Comparison of ENCODE assay signal across 8 mouse cellular contexts in genomic region chr19:47836701-47837526, GRCm38 (mm10). TPM values are rescaled to one million over a fixed set of nuclear protein-coding genes. Genes with fewer than 3 reads are reported as not detected.
DNase-seq lines count a peak whose midpoint lies in the region; ATAC-seq lines count a peak whose summit lies in the region.

No protein-coding gene starts in this region.

- H3K27ac ChIP-seq in hindbrain, embryonic 15.5 days (replicated peaks) = no peak overlapping the region

- 4% methylated on average over 49 of the region's 49 CpGs for WGBS in hindbrain, embryonic 15.5 days

- ATAC-seq in hindbrain, embryonic 15.5 days (ENCODE audit: low FRiP score, low read depth) = peak; percentile 97

- peak overlapping the region; percentile 91 for H3K4me2 ChIP-seq in hindbrain, embryonic 15.5 days

- no peaks in the 10 kb centered on the region for H3K9me3 ChIP-seq in hindbrain, embryonic 15.5 days
- peaks cover 4% of the 10 kb centered on the region for H3K9me3 ChIP-seq in megakaryocyte, embryonic 14.5 days

- DNase-seq in T-cell, adult 2 months (ENCODE audit: low spot score) = peak; percentile 67
- peak; percentile 86 to 87 for DNase-seq in cerebellum, postnatal 10 days
- peak; percentile 27 to 34 for DNase-seq in frontal cortex, postnatal 25 days (ENCODE audit: low spot score in 2 of 2)
- peak; percentile 53 to 58 for DNase-seq in left cerebral cortex, postnatal 14 days (ENCODE audit: low spot score in 2 of 2)
- peak; percentile 46 for DNase-seq in right cerebral cortex, adult 18-20 months
- no peak for DNase-seq in MN1 (ENCODE audit: low spot score)

- peak overlapping the region; percentile 46 for H3K9ac ChIP-seq in hindbrain, embryonic 15.5 days

- intact Hi-C loops in left cerebral cortex, postnatal 14 days (cut with DNase I) = no loop called here

- no peaks in the 10 kb centered on the region for H3K36me3 ChIP-seq in hindbrain, embryonic 15.5 days
- no peaks in the 10 kb centered on the region for H3K36me3 ChIP-seq in megakaryocyte, embryonic 14.5 days (replicated peaks; ENCODE audit: low read length)

- 0 out of 2 replicates have a peak, but pooled peaks cover 6% of the 10 kb centered on the region for H3K4me1 ChIP-seq in hindbrain, embryonic 15.5 days (replicated peaks)
- peaks cover 13% of the 10 kb centered on the region for H3K4me1 ChIP-seq in megakaryocyte, embryonic 14.5 days

- H3K4me3 ChIP-seq in hindbrain, embryonic 15.5 days = peak overlapping the region; percentile 61
- H3K4me3 ChIP-seq in megakaryocyte, embryonic 14.5 days (replicated peaks) = peak overlapping the region; percentile 92

- no peaks in the 10 kb centered on the region for H3K27me3 ChIP-seq in hindbrain, embryonic 15.5 days
- peaks cover 33% of the 10 kb centered on the region for H3K27me3 ChIP-seq in megakaryocyte, embryonic 14.5 days (replicated peaks)

RNA-seq across cellular contexts. Expression of gene Gsto1, which starts 17.9 kb away (rescaled TPM):
- polyA plus RNA-seq in hindbrain, embryonic 15.5 days (2015; fragmentation: Nextera tagmentation; extraction: Ambion mirVana) = 130 and 138 TPM in 2 replicates
- 10 to 100 TPM; 58.1 to 62.5 TPM for total RNA-seq in left cerebral cortex, postnatal 14 days (2021)
- polyA plus RNA-seq in megakaryocyte, embryonic 14.5 days (2012; ENCODE audit: insufficient read depth, low replicate concordance) = 187 and 263 TPM in 2 replicates

RNA-seq across cellular contexts. Expression of gene Gsto2, which starts 28.4 kb away (rescaled TPM):
- 1.2 TPM in 2 replicates for polyA plus RNA-seq in hindbrain, embryonic 15.5 days (2015; fragmentation: Nextera tagmentation; extraction: Ambion mirVana)
- total RNA-seq in left cerebral cortex, postnatal 14 days (2021) = 1 to 10 TPM; 1.4 to 1.7 TPM
- polyA plus RNA-seq in megakaryocyte, embryonic 14.5 days (2012; ENCODE audit: insufficient read depth, low replicate concordance) = not detected in 2 replicates
